Mouse (Mus musculus): ENCODE measurements around the gene Pgam2.

GRCm38 (mm10) chr11:5796939-5797338 lies 6.6 kb downstream of the Pgam2 start:
- TF ChIP-seq CTCF (IDR thresholded peaks at IDR 0.05; ENCODE audit: borderline replicate concordance, insufficient read depth, low read depth, low read length) (no peak), POLR2A (IDR thresholded peaks at IDR 0.05; ENCODE audit: borderline replicate concordance, insufficient read depth, low read length) (no peak)

Data from cerebellum, adult 2 months (tissue).